Mouse (Mus musculus) midbrain, postnatal 0 days (tissue): ENCODE results near the gene Inhbb. TPM values are rescaled to one million over a fixed set of nuclear protein-coding genes. Genes with fewer than 3 reads are reported as not detected.

ENCODE experiments used
- ATAC-seq: fragments of 200-750 bp; cut with Nextera tagmentation; 2 replicates; pipeline ENCODE4 v1.8.0; 2017; ENCODE audit warnings: moderate number of reproducible peaks, mild to moderate bottlenecking, moderate TSS enrichment, moderate library complexity; ENCODE audit not compliant: low FRiP score
- DNase-seq: peaks from one replicate; pipeline ENCODE4 v3.0.0-alpha.2; 2015; ENCODE audit warnings: low spot score
- H3K27ac ChIP-seq: fragments of 300-500 bp; sonication (generic); 2 replicates; pipeline ENCODE4 v1.5.1; 2014; ENCODE audit warnings: low read depth, mild to moderate bottlenecking, low read length, mixed read lengths
- H3K27me3 ChIP-seq: fragments of 300-500 bp; sonication (generic); 2 replicates; pipeline ENCODE4 v1.6.1; 2014; ENCODE audit warnings: low read length, control low read depth, mixed read lengths; ENCODE audit not compliant: insufficient read depth
- H3K36me3 ChIP-seq: fragments of 300-500 bp; sonication (generic); 2 replicates; pipeline ENCODE4 v1.6.1; 2014; ENCODE audit warnings: low read length, control low read depth, mixed read lengths; ENCODE audit not compliant: insufficient read depth
- H3K4me1 ChIP-seq: fragments of 300-500 bp; sonication (generic); 2 replicates; pipeline ENCODE4 v1.6.1; 2014; ENCODE audit warnings: mild to moderate bottlenecking, control low read depth, antibody characterized with exemption, low read length, mixed read lengths; ENCODE audit not compliant: insufficient read depth
- H3K4me2 ChIP-seq: fragments of 300-500 bp; sonication (generic); 2 replicates; pipeline ENCODE4 v1.6.1; 2014; ENCODE audit warnings: low read depth, mild to moderate bottlenecking, low read length, mixed read lengths; ENCODE audit not compliant: poor library complexity, severe bottlenecking
- H3K4me3 ChIP-seq: fragments of 300-500 bp; sonication (generic); 2 replicates; pipeline ENCODE4 v1.5.1; 2014; ENCODE audit warnings: low read depth, mild to moderate bottlenecking, low read length, moderate library complexity
- H3K9ac ChIP-seq: fragments of 300-500 bp; sonication (generic); replicated peaks from 2 replicates; pipeline ENCODE4 v1.6.1; 2014; ENCODE audit warnings: mild to moderate bottlenecking, low read length, moderate library complexity, mixed read lengths; ENCODE audit not compliant: poor library complexity, severe bottlenecking
- H3K9me3 ChIP-seq: fragments of 300-500 bp; sonication (generic); 2 replicates; pipeline ENCODE4 v1.6.1; 2016; ENCODE audit warnings: low read length, control low read depth
- CTCF ChIP-seq: IDR thresholded peaks from 2 replicates; pipeline ENCODE4 v1.5.1; 2016; ENCODE audit warnings: antibody characterized with exemption, mild to moderate bottlenecking
- WGBS: fragments of 180-500 bp; shearing (Covaris S2); extraction: QIAGEN DNeasy Blood & Tissue Kit; methylation state at CpG from one replicate; pipeline ENCODE4 v1.1.7; 2014; 5-methylcytosine and 5-hydroxymethylcytosine counted together
- polyA plus RNA-seq: library from polyadenylated mRNA; unstranded; fragments of >200 nt; fragmentation: Nextera tagmentation; extraction: Ambion mirVana; gene quantifications from 2 replicates; pipeline ENCODE4 v1.2.1, GENCODE M21; 2015
- total RNA-seq: library from RNA; depleted of rRNA; stranded (reverse); fragments of >200 nt; gene quantifications from 2 replicates; pipeline ENCODE4 v1.2.3, GENCODE M21; 2014

Gene Inhbb
- total and polyA plus RNA-seq, 2 experiments from 2014 or later: 2.6 to 5.1 TPM

- DNase-seq (no peak), ATAC-seq (no peak)
- Histone ChIP-seq H3K4me2 (peak overlapping the region; percentile 100), H3K36me3 (no peaks in the 10 kb centered on the region), H3K9ac (no peak overlapping the region; the same call in 1 of the 2 replicates), H3K4me1 (no peaks in the 10 kb centered on the region), H3K27ac (no peak overlapping the region), H3K4me3 (peak overlapping the region; percentile 64), H3K27me3 (peaks cover 41% of the 10 kb centered on the region), H3K9me3 (no peaks in the 10 kb centered on the region)
- TF ChIP-seq CTCF: peak; percentile 43; the same call in 1 of the 2 replicates
- under 1% methylated on average over 31 of the region's 32 CpGs for WGBS
Observed at GRCm38 (mm10) chr1:119422460-119423015, 490 bp upstream of the Inhbb start.

GRCm38 (mm10) chr1:119420984-119421575 lies 968 bp downstream of the Inhbb start:
- no peaks in the 10 kb centered on the region for H3K9me3 ChIP-seq
- peaks cover 46% of the 10 kb centered on the region for H3K27me3 ChIP-seq
- no peak for TF ChIP-seq CTCF
- DNase-seq (no peak), ATAC-seq (peak; percentile 42)
- H3K9ac ChIP-seq: peak overlapping the region; percentile 63
- peak overlapping the region; percentile 100 for H3K4me2 ChIP-seq
- WGBS: 1% methylated on average over 40 of the region's 78 CpGs
- peak overlapping the region; percentile 55 for H3K27ac ChIP-seq
- H3K4me1 ChIP-seq: no peaks in the 10 kb centered on the region
- H3K4me3 ChIP-seq: peak overlapping the region; percentile 64
- no peaks in the 10 kb centered on the region for H3K36me3 ChIP-seq

GRCm38 (mm10) chr1:119420189-119420983 lies 1.7 kb downstream of the Inhbb start:
- no peaks in the 10 kb centered on the region for H3K36me3 ChIP-seq
- DNase-seq (no peak), ATAC-seq (no peak)
- TF ChIP-seq CTCF: no peak
- H3K4me3 ChIP-seq: peak overlapping the region; percentile 64
- peak overlapping the region; percentile 55 for H3K27ac ChIP-seq
- peak overlapping the region; percentile 100 for H3K4me2 ChIP-seq
- peaks cover 46% of the 10 kb centered on the region for H3K27me3 ChIP-seq
- H3K9ac ChIP-seq: peak overlapping the region; percentile 63
- no peaks in the 10 kb centered on the region for H3K9me3 ChIP-seq
- no peaks in the 10 kb centered on the region for H3K4me1 ChIP-seq
- 1% methylated on average over 67 of the region's 76 CpGs for WGBS

- no peak for TF ChIP-seq CTCF
- 2% methylated on average over 29 of the region's 29 CpGs for WGBS
- H3K4me1 ChIP-seq: no peaks in the 10 kb centered on the region
Observed at GRCm38 (mm10) chr1:119419151-119420105, 2.6 kb downstream of the Inhbb start.

GRCm38 (mm10) chr1:119417991-119418390 lies 4.1 kb downstream of the Inhbb start:
- Histone ChIP-seq H3K4me3 (no peak overlapping the region), H3K9ac (no peak overlapping the region), H3K9me3 (no peaks in the 10 kb centered on the region), H3K27me3 (peaks cover 30% of the 10 kb centered on the region), H3K4me2 (no peak overlapping the region), H3K27ac (no peak overlapping the region), H3K36me3 (no peaks in the 10 kb centered on the region), H3K4me1 (no peaks in the 10 kb centered on the region)
- DNase-seq (no peak), ATAC-seq (no peak)
- 75% methylated on average over 8 of the region's 8 CpGs for WGBS
- TF ChIP-seq CTCF: no peak

More at GRCm38 (mm10) chr1:119419151-119420105, 2.6 kb downstream of the Inhbb start:
- H3K27me3 ChIP-seq: peaks cover 42% of the 10 kb centered on the region
- peak overlapping the region; percentile 26 for H3K27ac ChIP-seq
- no peaks in the 10 kb centered on the region for H3K9me3 ChIP-seq
- H3K4me2 ChIP-seq: peak overlapping the region; percentile 100
- DNase-seq: peak; percentile 59
- no peaks in the 10 kb centered on the region for H3K36me3 ChIP-seq
- peak overlapping the region; percentile 64 for H3K4me3 ChIP-seq
- H3K9ac ChIP-seq: 0 out of 2 replicates have a peak overlapping the region, but pooled peaks have one; percentile 24
- no peak for ATAC-seq
